Mouse (Mus musculus) stomach, embryonic 14.5 days (tissue): ENCODE results near the gene Clec10a. TPM values are rescaled to one million over a fixed set of nuclear protein-coding genes. Genes with fewer than 3 reads are reported as not detected.
A peak's percentile ranks its signal among the peaks of the same experiment; 100 is the strongest.

Experiments
- ATAC-seq: fragments of 200-750 bp; cut with Nextera tagmentation; 2 replicates; pipeline ENCODE4 v1.8.0; 2017; ENCODE audit warnings: low read depth, moderate TSS enrichment; ENCODE audit not compliant: insufficient number of reproducible peaks, insufficient read depth, low FRiP score
- H3K27ac ChIP-seq: fragments of 300-500 bp; sonication (generic); 2 replicates; pipeline ENCODE4 v1.5.1; 2014; ENCODE audit warnings: mild to moderate bottlenecking, low read length, moderate library complexity, mixed read lengths
- H3K27me3 ChIP-seq: fragments of 300-500 bp; sonication (generic); 2 replicates; pipeline ENCODE4 v1.6.1; 2014; ENCODE audit warnings: low read length, control low read depth, mixed read lengths; ENCODE audit not compliant: control insufficient read depth, insufficient read depth
- H3K36me3 ChIP-seq: fragments of 300-500 bp; sonication (generic); 2 replicates; pipeline ENCODE4 v1.6.1; 2014; ENCODE audit warnings: mild to moderate bottlenecking, control low read depth, low read length, moderate library complexity, mixed read lengths; ENCODE audit not compliant: control insufficient read depth, insufficient read depth
- H3K4me1 ChIP-seq: fragments of 300-500 bp; sonication (generic); 2 replicates; pipeline ENCODE4 v1.6.1; 2014; ENCODE audit warnings: low read length, control low read depth, mixed read lengths; ENCODE audit not compliant: control insufficient read depth, insufficient read depth
- H3K4me2 ChIP-seq: fragments of 300-500 bp; sonication (generic); replicated peaks from 2 replicates; pipeline ENCODE4 v1.6.1; 2014; ENCODE audit warnings: low read depth, low read length, control low read depth
- H3K4me3 ChIP-seq: fragments of 300-500 bp; sonication (generic); 2 replicates; pipeline ENCODE4 v1.5.1; 2014; ENCODE audit warnings: low read depth, low read length, control low read depth
- H3K9ac ChIP-seq: fragments of 300-500 bp; sonication (generic); replicated peaks from 2 replicates; pipeline ENCODE4 v1.6.1; 2014; ENCODE audit warnings: low read depth, mild to moderate bottlenecking, control low read depth, low read length, moderate library complexity, mixed read lengths
- H3K9me3 ChIP-seq: fragments of 300-500 bp; sonication (generic); 2 replicates; pipeline ENCODE4 v1.6.1; 2016; ENCODE audit warnings: low read depth, low read length, control low read depth; ENCODE audit not compliant: control insufficient read depth
- WGBS: fragments of 180-500 bp; shearing (Covaris S2); extraction: QIAGEN DNeasy Blood & Tissue Kit; methylation state at CpG from one replicate; pipeline ENCODE4 v1.1.7; 2014; 5-methylcytosine and 5-hydroxymethylcytosine counted together
- polyA plus RNA-seq: library from polyadenylated mRNA; unstranded; fragments of >200 nt; fragmentation: Nextera tagmentation; extraction: Ambion mirVana; gene quantifications from 2 replicates; pipeline ENCODE4 v1.2.1, GENCODE M21; 2014

Clec10a gene
- polyA plus RNA-seq, 1 experiment from 2014 or later = 0.98 TPM

GRCm38 (mm10) chr11:70214856-70215209 lies 58.8 kb downstream of the Clec10a start:
- Histone ChIP-seq H3K4me2 (peak overlapping the region; percentile 48), H3K4me1 (peaks cover 12% of the 10 kb centered on the region; the same call in 1 of the 2 replicates), H3K9ac (no peak overlapping the region), H3K27me3 (peaks cover 22% of the 10 kb centered on the region), H3K36me3 (no peaks in the 10 kb centered on the region; the same call in 1 of the 2 replicates), H3K27ac (no peak overlapping the region), H3K4me3 (peak overlapping the region; percentile 25), H3K9me3 (no peaks in the 10 kb centered on the region)
- 9% methylated on average over 18 of the region's 18 CpGs for WGBS
- ATAC-seq = peak; percentile 4; the same call in 1 of the 2 replicates

GRCm38 (mm10) chr11:70215301-70215700 lies 59.3 kb downstream of the Clec10a start:
- no peak for ATAC-seq
- Histone ChIP-seq H3K4me3 (no peak overlapping the region), H3K27me3 (peaks cover 22% of the 10 kb centered on the region)

GRCm38 (mm10) chr11:70216103-70216502 lies 60.1 kb downstream of the Clec10a start:
- H3K4me3 ChIP-seq = no peak overlapping the region
- H3K27me3 ChIP-seq = peaks cover 22% of the 10 kb centered on the region
- no peak overlapping the region for H3K27ac ChIP-seq
- H3K36me3 ChIP-seq = no peaks in the 10 kb centered on the region; the same call in 1 of the 2 replicates
- H3K4me2 ChIP-seq = no peak overlapping the region
- ATAC-seq = no peak
- 61% methylated on average over 3 of the region's 3 CpGs for WGBS
- H3K4me1 ChIP-seq = peaks cover 16% of the 10 kb centered on the region; the same call in 1 of the 2 replicates
- H3K9ac ChIP-seq = no peak overlapping the region
- H3K9me3 ChIP-seq = no peaks in the 10 kb centered on the region

More at GRCm38 (mm10) chr11:70215301-70215700, 59.3 kb downstream of the Clec10a start:
- no peaks in the 10 kb centered on the region; the same call in 1 of the 2 replicates for H3K36me3 ChIP-seq
- 18% methylated on average over 22 of the region's 22 CpGs for WGBS
- no peak overlapping the region for H3K4me2 ChIP-seq
- no peak overlapping the region for H3K27ac ChIP-seq
- H3K4me1 ChIP-seq = peaks cover 16% of the 10 kb centered on the region; the same call in 1 of the 2 replicates
- no peaks in the 10 kb centered on the region for H3K9me3 ChIP-seq
- H3K9ac ChIP-seq = no peak overlapping the region

- Histone ChIP-seq H3K4me2 (no peak overlapping the region), H3K9me3 (no peaks in the 10 kb centered on the region), H3K27ac (no peak overlapping the region), H3K36me3 (no peaks in the 10 kb centered on the region; the same call in 1 of the 2 replicates), H3K4me1 (peaks cover 21% of the 10 kb centered on the region; the same call in 1 of the 2 replicates), H3K27me3 (peaks cover 22% of the 10 kb centered on the region), H3K4me3 (no peak overlapping the region), H3K9ac (no peak overlapping the region)
- ATAC-seq = no peak
- 71% methylated on average over 4 of the region's 4 CpGs for WGBS
Observed at GRCm38 (mm10) chr11:70218039-70218438, 62.0 kb downstream of the Clec10a start.

DNA sequence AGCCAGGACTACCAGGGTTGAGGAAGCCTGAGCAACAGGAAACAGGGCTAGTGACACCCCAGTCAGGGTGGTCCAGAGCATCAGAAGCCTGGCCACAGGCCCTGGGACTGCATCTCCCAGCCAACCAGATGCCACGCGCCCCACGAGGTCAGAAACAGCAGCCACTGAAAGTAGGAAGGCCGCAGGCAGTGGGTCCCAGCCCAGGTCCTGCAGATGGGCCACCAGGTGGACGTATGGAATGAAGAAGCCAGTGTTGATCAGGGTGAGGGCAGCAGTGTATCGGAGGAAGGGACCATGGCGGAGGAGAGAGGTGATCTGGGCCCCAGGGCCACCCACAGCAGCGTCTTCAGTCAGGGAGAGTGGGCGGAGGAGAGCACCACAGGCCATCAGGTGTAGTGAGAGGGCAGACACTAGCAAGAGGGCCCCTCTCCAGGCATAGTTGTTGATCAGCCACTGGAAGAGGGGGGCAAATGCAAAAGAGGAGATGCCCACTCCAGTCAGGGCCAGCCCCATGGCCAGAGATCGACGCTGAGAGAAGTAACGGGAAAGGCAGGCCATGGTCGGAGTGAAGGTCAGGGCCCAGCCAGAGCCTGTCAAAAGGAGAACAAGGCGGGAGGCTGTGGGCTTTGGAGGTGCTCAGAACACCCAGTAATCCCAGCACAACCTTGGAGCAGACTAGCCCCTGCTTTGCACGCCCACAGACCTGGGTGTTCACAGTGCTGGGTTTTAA lies 62.9 kb downstream of the Clec10a start:
- H3K36me3 ChIP-seq = no peaks in the 10 kb centered on the region; the same call in 1 of the 2 replicates
- peaks cover 21% of the 10 kb centered on the region; the same call in 1 of the 2 replicates for H3K4me1 ChIP-seq
- H3K9ac ChIP-seq = no peak overlapping the region
- H3K4me2 ChIP-seq = no peak overlapping the region
- ATAC-seq = no peak
- no peak overlapping the region for H3K4me3 ChIP-seq
- no peaks in the 10 kb centered on the region for H3K9me3 ChIP-seq
- WGBS = 90% methylated on average over 15 of the region's 15 CpGs
- peaks cover 17% of the 10 kb centered on the region for H3K27me3 ChIP-seq
- H3K27ac ChIP-seq = no peak overlapping the region

DNA sequence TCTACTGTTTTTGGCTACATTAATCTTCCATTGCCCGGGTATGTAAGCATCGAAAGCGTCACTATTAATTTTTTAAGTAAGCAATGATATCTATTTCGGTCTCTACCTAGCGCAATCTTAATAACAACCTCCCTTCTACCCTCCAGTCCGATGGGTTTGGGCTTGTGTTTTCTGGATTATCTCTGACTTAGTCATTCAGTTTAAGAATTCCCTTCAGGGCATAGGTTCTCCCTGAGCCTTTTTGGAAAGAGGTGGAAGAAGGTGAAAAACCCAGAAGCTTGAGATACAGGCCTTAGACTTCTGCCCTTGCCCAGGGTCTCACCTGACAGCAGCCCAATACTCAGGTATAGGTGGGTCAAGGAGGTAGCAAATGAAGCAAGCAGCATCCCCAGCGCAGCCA lies 63.9 kb downstream of the Clec10a start:
- Histone ChIP-seq H3K9ac (peak overlapping the region; percentile 57), H3K4me3 (peak overlapping the region; percentile 37), H3K4me2 (peak overlapping the region; percentile 66), H3K9me3 (no peaks in the 10 kb centered on the region), H3K36me3 (no peaks in the 10 kb centered on the region; the same call in 1 of the 2 replicates), H3K27ac (no peak overlapping the region), H3K4me1 (0 out of 2 replicates have a peak, but pooled peaks cover 20% of the 10 kb centered on the region), H3K27me3 (peaks cover 12% of the 10 kb centered on the region)
- WGBS = 64% methylated on average over 7 of the region's 7 CpGs
- no peak for ATAC-seq

DNA sequence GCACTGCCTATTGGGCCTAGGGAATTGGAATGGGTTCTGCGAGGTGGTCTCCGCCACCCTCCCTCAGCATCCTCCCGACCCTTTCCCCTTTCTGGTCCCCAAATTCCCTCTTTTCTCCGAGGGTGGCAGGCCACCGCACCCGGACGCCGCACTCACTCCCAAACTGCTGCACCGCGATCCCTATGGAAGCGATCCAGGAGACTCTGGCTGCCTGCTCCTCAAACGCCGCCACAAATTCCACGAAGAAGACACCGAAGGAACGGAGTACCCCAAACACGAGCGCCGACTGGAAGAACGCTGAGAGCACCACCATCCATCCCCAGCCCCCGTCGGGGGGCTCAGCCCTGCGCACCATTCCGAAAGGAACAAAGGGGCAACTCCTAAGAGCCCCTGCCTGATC lies 64.3 kb downstream of the Clec10a start:
- peak overlapping the region; percentile 64; the same call in 1 of the 2 replicates for H3K27ac ChIP-seq
- H3K9me3 ChIP-seq = no peaks in the 10 kb centered on the region
- ATAC-seq = no peak
- H3K4me1 ChIP-seq = 0 out of 2 replicates have a peak, but pooled peaks cover 17% of the 10 kb centered on the region
- peak overlapping the region; percentile 66 for H3K4me2 ChIP-seq
- no peaks in the 10 kb centered on the region; the same call in 1 of the 2 replicates for H3K36me3 ChIP-seq
- 2% methylated on average over 24 of the region's 24 CpGs for WGBS
- peaks cover 8% of the 10 kb centered on the region; the same call in 1 of the 2 replicates for H3K27me3 ChIP-seq
- peak overlapping the region; percentile 37 for H3K4me3 ChIP-seq
- H3K9ac ChIP-seq = peak overlapping the region; percentile 57
